In genomic region chr8:70467229-70467725, GRCm38 (mm10) we compare ENCODE assay signal across 12 mouse cellular contexts. TPM values are rescaled to one million over a fixed set of nuclear protein-coding genes. Genes with fewer than 3 reads are reported as not detected.
DNase-seq lines count a peak whose midpoint lies in the region; ATAC-seq and TF ChIP-seq lines count a peak whose summit lies in the region.
"Had no signal": no experiment of that assay in that cellular context is flagged by ENCODE, and none has a peak within 500 bp of the region (broad histone marks: within the 10 kb centered on the region; RNA-seq: fewer than 3 reads in every experiment).

No protein-coding gene starts in this region.

- H3K27me3 ChIP-seq in embryonic facial prominence, embryonic 14.5 days (replicated peaks; ENCODE audit: control insufficient read depth, insufficient read depth, low read length) = no peaks in the 10 kb centered on the region
- H3K27me3 ChIP-seq in heart, embryonic 12.5 days (replicated peaks) = no peaks in the 10 kb centered on the region
- H3K27me3 ChIP-seq in liver, embryonic 16.5 days (ENCODE audit: control insufficient read depth, insufficient read depth, low read depth, low read length) = no peaks in the 10 kb centered on the region
- H3K27me3 ChIP-seq: lung, embryonic 15.5 days had no signal

- no peak for TF ChIP-seq CTCF in layer of hippocampus, adult 2 months (conservative IDR thresholded peaks at IDR 0.05)

- no peaks in the 10 kb centered on the region for H3K4me1 ChIP-seq in embryonic facial prominence, embryonic 14.5 days (ENCODE audit: control insufficient read depth, insufficient read depth, low read length)
- peaks cover 56% of the 10 kb centered on the region for H3K4me1 ChIP-seq in heart, embryonic 12.5 days (replicated peaks)
- H3K4me1 ChIP-seq in liver, embryonic 16.5 days (ENCODE audit: control insufficient read depth, low read depth, low read length) = peaks cover 31% of the 10 kb centered on the region

- WGBS in embryonic facial prominence, embryonic 14.5 days = 62% methylated on average over 5 of the region's 5 CpGs
- WGBS in heart, embryonic 12.5 days = 68% methylated on average over 5 of the region's 5 CpGs
- WGBS in liver, embryonic 16.5 days (ENCODE audit: insufficient replicate concordance) = 71% methylated on average over 5 of the region's 5 CpGs

- 0 out of 2 replicates have a peak, but pooled peaks cover 6% of the 10 kb centered on the region for H3K36me3 ChIP-seq in embryonic facial prominence, embryonic 14.5 days (ENCODE audit: control insufficient read depth, insufficient read depth, low read length)
- H3K36me3 ChIP-seq in heart, embryonic 12.5 days = peaks cover 8% of the 10 kb centered on the region; the same call in 1 of the 2 replicates
- no peaks in the 10 kb centered on the region for H3K36me3 ChIP-seq in liver, embryonic 16.5 days (ENCODE audit: control insufficient read depth, insufficient read depth)

- peak overlapping the region; percentile 20; the same call in 1 of the 2 replicates for H3K9ac ChIP-seq in embryonic facial prominence, embryonic 14.5 days (ENCODE audit: low read depth, low read length)
- peak overlapping the region; percentile 14; the same call in 1 of the 2 replicates for H3K9ac ChIP-seq in heart, embryonic 12.5 days
- H3K9ac ChIP-seq in liver, embryonic 16.5 days (ENCODE audit: low read depth, low read length) = no peak overlapping the region
- H3K9ac ChIP-seq: lung, embryonic 15.5 days had no signal

- peak overlapping the region; percentile 93; the same call in 1 of the 2 replicates for H3K27ac ChIP-seq in layer of hippocampus, adult 2 months
- H3K27ac ChIP-seq in embryonic facial prominence, embryonic 14.5 days (replicated peaks; ENCODE audit: low read depth, low read length) = no peak overlapping the region
- no peak overlapping the region for H3K27ac ChIP-seq in heart, embryonic 12.5 days (ENCODE audit: poor library complexity, severe bottlenecking)
- H3K27ac ChIP-seq in liver, embryonic 16.5 days (ENCODE audit: low read length) = no peak overlapping the region
- H3K27ac ChIP-seq: lung, embryonic 15.5 days had no signal

- peak; percentile 51 for ATAC-seq in embryonic facial prominence, embryonic 14.5 days (ENCODE audit: low read depth)
- ATAC-seq in heart, embryonic 12.5 days (ENCODE audit: insufficient number of reproducible peaks, low FRiP score) = no peak
- peak; percentile 47 for ATAC-seq in liver, embryonic 16.5 days (ENCODE audit: low read depth)
- no peak for ATAC-seq in erythroid progenitor cell, adult 5-6 weeks (replicated peaks; ENCODE audit: low FRiP score, poor library complexity, severe bottlenecking)
- ATAC-seq: hindbrain, embryonic 16.5 days had no signal

- no peaks in the 10 kb centered on the region for H3K9me3 ChIP-seq in embryonic facial prominence, embryonic 14.5 days (ENCODE audit: control insufficient read depth, low read length)
- H3K9me3 ChIP-seq in heart, embryonic 12.5 days (replicated peaks) = no peaks in the 10 kb centered on the region
- H3K9me3 ChIP-seq in liver, embryonic 16.5 days (replicated peaks; ENCODE audit: control insufficient read depth, low read length) = no peaks in the 10 kb centered on the region
- H3K9me3 ChIP-seq: G1E; lung, embryonic 15.5 days had no signal

- no peak overlapping the region for H3K4me3 ChIP-seq in layer of hippocampus, adult 2 months
- H3K4me3 ChIP-seq in embryonic facial prominence, embryonic 14.5 days (ENCODE audit: low read depth, low read length) = no peak overlapping the region
- no peak overlapping the region for H3K4me3 ChIP-seq in heart, embryonic 12.5 days
- H3K4me3 ChIP-seq in liver, embryonic 16.5 days (ENCODE audit: low read depth, low read length) = no peak overlapping the region
- H3K4me3 ChIP-seq: lung, embryonic 15.5 days had no signal

- no peak for DNase-seq in layer of hippocampus, adult 2 months (ENCODE audit: low spot score in 2 of 2)
- no peak for DNase-seq in layer of hippocampus, adult 9-11 months
- DNase-seq in embryonic facial prominence, embryonic 14.5 days (ENCODE audit: low spot score) = no peak
- no peak for DNase-seq in left cerebral cortex, adult 9 months (ENCODE audit: low spot score in 2 of 2)
- DNase-seq: thymus, postnatal 14 days had no signal

- H3K4me2 ChIP-seq in embryonic facial prominence, embryonic 14.5 days (ENCODE audit: low read depth, low read length) = no peak overlapping the region
- H3K4me2 ChIP-seq in heart, embryonic 12.5 days = no peak overlapping the region
- H3K4me2 ChIP-seq in liver, embryonic 16.5 days (ENCODE audit: low read depth, low read length) = no peak overlapping the region
- H3K4me2 ChIP-seq: lung, embryonic 15.5 days had no signal

RNA-seq across cellular contexts. Expression of gene Klhl26, which starts 9.5 kb away (rescaled TPM):
- total RNA-seq in layer of hippocampus, adult 2 months (2021) = 10 to 100 TPM; 56.8 to 60.2 TPM
- 18.7 and 21.5 TPM in 2 replicates for polyA plus RNA-seq in embryonic facial prominence, embryonic 14.5 days (2014; fragmentation: Nextera tagmentation; extraction: Ambion mirVana)
- polyA plus RNA-seq in heart, embryonic 12.5 days (2016; fragmentation: Nextera tagmentation; extraction: Ambion mirVana) = 12.6 and 14.0 TPM in 2 replicates
- 5.6 and 7.1 TPM in 2 replicates for polyA plus RNA-seq in liver, embryonic 16.5 days (2015; fragmentation: Nextera tagmentation; extraction: Ambion mirVana)
- total RNA-seq in erythroid progenitor cell, adult 5-6 weeks (2015; ENCODE audit: low replicate concordance) = 5.0 and 10.1 TPM in 2 replicates
- 4.0 and 5.1 TPM in 2 replicates for total RNA-seq in erythroid progenitor cell, adult 5-6 weeks (2017; ENCODE audit: low replicate concordance)

RNA-seq across cellular contexts. Expression of gene Tmem59l, which starts 19.9 kb away (rescaled TPM):
- total RNA-seq in layer of hippocampus, adult 2 months (2021) = 100 to 1,000 TPM; 321 to 339 TPM
- 10.2 and 14.5 TPM in 2 replicates for polyA plus RNA-seq in embryonic facial prominence, embryonic 14.5 days (2014; fragmentation: Nextera tagmentation; extraction: Ambion mirVana)
- polyA plus RNA-seq in heart, embryonic 12.5 days (2016; fragmentation: Nextera tagmentation; extraction: Ambion mirVana) = 0.22 and 0.33 TPM in 2 replicates
- polyA plus RNA-seq in liver, embryonic 16.5 days (2015; fragmentation: Nextera tagmentation; extraction: Ambion mirVana) = not detected in 2 replicates
- 3.2 TPM in 1 of 2 replicates, not detected in the other for total RNA-seq in erythroid progenitor cell, adult 5-6 weeks (2015; ENCODE audit: low replicate concordance)
- total RNA-seq in erythroid progenitor cell, adult 5-6 weeks (2017; ENCODE audit: low replicate concordance) = not detected in 2 replicates
- total RNA-seq: G1E had no signal
- polyA plus RNA-seq: spleen, adult 2 months had no signal

RNA-seq across cellular contexts. Expression of gene Crlf1, which starts 25.7 kb away (rescaled TPM):
- 10 to 100 TPM; 44.5 to 47.1 TPM for total RNA-seq in layer of hippocampus, adult 2 months (2021)
- 67.3 and 68.1 TPM in 2 replicates for polyA plus RNA-seq in embryonic facial prominence, embryonic 14.5 days (2014; fragmentation: Nextera tagmentation; extraction: Ambion mirVana)
- polyA plus RNA-seq in heart, embryonic 12.5 days (2016; fragmentation: Nextera tagmentation; extraction: Ambion mirVana) = 1.00 and 1.8 TPM in 2 replicates
- polyA plus RNA-seq in liver, embryonic 16.5 days (2015; fragmentation: Nextera tagmentation; extraction: Ambion mirVana) = 0.83 and 1.3 TPM in 2 replicates
- total RNA-seq in erythroid progenitor cell, adult 5-6 weeks (2015; ENCODE audit: low replicate concordance) = not detected in 2 replicates
- total RNA-seq in erythroid progenitor cell, adult 5-6 weeks (2017; ENCODE audit: low replicate concordance) = 1.4 TPM in 1 of 2 replicates, not detected in the other
- total RNA-seq: G1E had no signal
- polyA plus RNA-seq: G1E had no signal

RNA-seq across cellular contexts. Expression of gene Crtc1, which starts 27.9 kb away (rescaled TPM):
- total RNA-seq in layer of hippocampus, adult 2 months (2021) = 100 to 1,000 TPM; 191 to 208 TPM
- polyA plus RNA-seq in embryonic facial prominence, embryonic 14.5 days (2014; fragmentation: Nextera tagmentation; extraction: Ambion mirVana) = 19.3 and 22.1 TPM in 2 replicates
- polyA plus RNA-seq in heart, embryonic 12.5 days (2016; fragmentation: Nextera tagmentation; extraction: Ambion mirVana) = 14.9 and 15.0 TPM in 2 replicates
- 3.4 and 3.9 TPM in 2 replicates for polyA plus RNA-seq in liver, embryonic 16.5 days (2015; fragmentation: Nextera tagmentation; extraction: Ambion mirVana)
- total RNA-seq in erythroid progenitor cell, adult 5-6 weeks (2015; ENCODE audit: low replicate concordance) = 3.8 and 8.6 TPM in 2 replicates
- 0.64 and 2.3 TPM in 2 replicates for total RNA-seq in erythroid progenitor cell, adult 5-6 weeks (2017; ENCODE audit: low replicate concordance)

RNA-seq across cellular contexts. Expression of gene Rex1bd, which starts 39.3 kb away (rescaled TPM):
- 10 to 100 TPM; 93.9 to 98.1 TPM for total RNA-seq in layer of hippocampus, adult 2 months (2021)
- polyA plus RNA-seq in embryonic facial prominence, embryonic 14.5 days (2014; fragmentation: Nextera tagmentation; extraction: Ambion mirVana) = 144 and 148 TPM in 2 replicates
- polyA plus RNA-seq in heart, embryonic 12.5 days (2016; fragmentation: Nextera tagmentation; extraction: Ambion mirVana) = 115 TPM in 2 replicates
- polyA plus RNA-seq in liver, embryonic 16.5 days (2015; fragmentation: Nextera tagmentation; extraction: Ambion mirVana) = 53.7 and 55.6 TPM in 2 replicates
- 22.3 TPM in 1 of 2 replicates, not detected in the other for total RNA-seq in erythroid progenitor cell, adult 5-6 weeks (2015; ENCODE audit: low replicate concordance)
- 17.8 and 19.6 TPM in 2 replicates for total RNA-seq in erythroid progenitor cell, adult 5-6 weeks (2017; ENCODE audit: low replicate concordance)

Comparison
In these comparisons a context has a peak if more than half of its experiments do, and no peak if none do; other contexts are left out.
1. ATAC-seq: peak in embryonic facial prominence, embryonic 14.5 days (single experiment) and liver, embryonic 16.5 days (single experiment); none in heart, embryonic 12.5 days (single experiment) and erythroid progenitor cell, adult 5-6 weeks (single experiment).
2. RNA of gene Crlf1, which starts 25.7 kb away (polyA plus RNA-seq): 67.3 to 68.1 TPM in embryonic facial prominence, embryonic 14.5 days; 0.83 to 1.3 TPM in liver, embryonic 16.5 days and 1.00 to 1.8 TPM in heart, embryonic 12.5 days; every median in the first group is over 10 times any median in the second.